Mouse (Mus musculus) megakaryocyte, embryonic 14.5 days (primary cell): ENCODE measurements around the gene Il17rd. TPM values are rescaled to one million over a fixed set of nuclear protein-coding genes. Genes with fewer than 3 reads are reported as not detected.
A peak's percentile ranks its signal among the peaks of the same experiment; 100 is the strongest.

Experiments
- H3K27me3 ChIP-seq: replicated peaks from 2 replicates; pipeline ENCODE3; 2012; ENCODE audit warnings: inconsistent platforms
- H3K36me3 ChIP-seq: replicated peaks from 2 replicates; pipeline ENCODE3; 2012; ENCODE audit warnings: low read length, inconsistent platforms, mixed read lengths
- H3K4me1 ChIP-seq: 2 replicates; pipeline ENCODE4 v1.6.1; 2012; ENCODE audit warnings: inconsistent platforms
- H3K4me3 ChIP-seq: replicated peaks from 2 replicates; pipeline ENCODE3; 2012; ENCODE audit warnings: moderate library complexity, mild to moderate bottlenecking, inconsistent platforms
- H3K9me3 ChIP-seq: 2 replicates; pipeline ENCODE4 v1.6.1; 2012; ENCODE audit warnings: inconsistent platforms
- FLI1 ChIP-seq: IDR thresholded peaks from 2 replicates; pipeline ENCODE4 v1.6.1; 2012; ENCODE audit warnings: low read length, inconsistent platforms, mixed read lengths
- GATA1 ChIP-seq: IDR thresholded peaks from 3 replicates; pipeline ENCODE4 v1.6.1; 2012; ENCODE audit warnings: mixed read lengths, low read length, inconsistent platforms, borderline replicate concordance
- polyA plus RNA-seq: library from polyadenylated mRNA; stranded (reverse); fragments of >175 nt; gene quantifications from 2 replicates; pipeline ENCODE4 v1.2.3, GENCODE M21; 2012; ENCODE audit warnings: low replicate concordance; ENCODE audit not compliant: insufficient read depth

Il17rd gene
- polyA plus RNA-seq, 1 experiment: not detected

DNA sequence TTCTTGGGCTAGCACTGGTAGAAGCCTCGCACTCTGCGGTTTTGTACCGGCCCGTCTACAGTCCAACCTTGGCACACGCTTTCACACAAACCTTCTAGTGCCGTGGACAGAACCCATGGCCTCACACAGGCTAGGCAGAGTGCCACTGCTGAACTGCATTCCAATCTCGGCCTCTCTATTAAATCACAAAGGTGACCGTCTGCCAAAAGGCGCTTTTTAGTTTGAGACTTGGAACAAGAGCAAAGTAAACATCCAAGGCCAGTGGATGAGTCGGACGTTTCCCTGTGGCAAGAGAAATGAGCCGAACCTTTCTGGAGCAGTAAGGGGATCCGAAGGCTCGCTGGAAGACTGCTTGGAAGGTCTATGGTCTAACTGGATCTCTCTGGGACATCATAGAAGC lies 18.9 kb upstream of the Il17rd start:
- Histone ChIP-seq H3K27me3 (peaks cover 5% of the 10 kb centered on the region), H3K9me3 (0 out of 2 replicates have a peak, but pooled peaks cover 2% of the 10 kb centered on the region), H3K36me3 (no peaks in the 10 kb centered on the region), H3K4me1 (peaks cover 10% of the 10 kb centered on the region), H3K4me3 (no peak overlapping the region)
- TF ChIP-seq FLI1: no peak
- TF ChIP-seq GATA1: no peak

DNA sequence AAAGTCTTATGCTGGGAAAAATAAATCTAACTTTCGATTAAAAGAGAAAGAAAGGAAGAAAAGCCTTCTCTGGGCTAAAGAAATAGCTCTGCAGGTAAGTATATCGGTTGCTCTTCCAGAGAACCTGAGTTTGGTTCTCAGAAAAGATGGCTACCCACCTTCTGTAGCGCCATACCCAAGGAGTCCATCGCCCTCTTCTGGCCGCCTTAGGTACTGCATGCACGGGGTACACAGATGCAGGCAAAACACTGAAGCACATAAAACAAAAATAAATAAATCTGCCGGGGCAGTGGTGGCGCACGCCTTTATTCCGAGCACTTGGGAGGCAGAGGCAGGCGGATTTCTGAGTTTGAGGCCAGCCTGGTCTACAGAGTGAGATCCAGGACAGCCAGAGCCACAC lies 15.9 kb upstream of the Il17rd start:
- H3K4me3 ChIP-seq: no peak overlapping the region
- H3K36me3 ChIP-seq: no peaks in the 10 kb centered on the region
- no peak for TF ChIP-seq FLI1
- no peak for TF ChIP-seq GATA1
- peaks cover 13% of the 10 kb centered on the region for H3K27me3 ChIP-seq
- H3K4me1 ChIP-seq: peaks cover 20% of the 10 kb centered on the region
- 0 out of 2 replicates have a peak, but pooled peaks cover 2% of the 10 kb centered on the region for H3K9me3 ChIP-seq

GRCm38 (mm10) chr14:27024664-27025063 lies 14.1 kb upstream of the Il17rd start:
- Histone ChIP-seq H3K27me3 (peaks cover 17% of the 10 kb centered on the region), H3K9me3 (0 out of 2 replicates have a peak, but pooled peaks cover 2% of the 10 kb centered on the region), H3K4me3 (no peak overlapping the region), H3K36me3 (no peaks in the 10 kb centered on the region), H3K4me1 (peaks cover 26% of the 10 kb centered on the region)
- no peak; the same call in 2 of the 3 replicates for TF ChIP-seq GATA1
- TF ChIP-seq FLI1: no peak

DNA sequence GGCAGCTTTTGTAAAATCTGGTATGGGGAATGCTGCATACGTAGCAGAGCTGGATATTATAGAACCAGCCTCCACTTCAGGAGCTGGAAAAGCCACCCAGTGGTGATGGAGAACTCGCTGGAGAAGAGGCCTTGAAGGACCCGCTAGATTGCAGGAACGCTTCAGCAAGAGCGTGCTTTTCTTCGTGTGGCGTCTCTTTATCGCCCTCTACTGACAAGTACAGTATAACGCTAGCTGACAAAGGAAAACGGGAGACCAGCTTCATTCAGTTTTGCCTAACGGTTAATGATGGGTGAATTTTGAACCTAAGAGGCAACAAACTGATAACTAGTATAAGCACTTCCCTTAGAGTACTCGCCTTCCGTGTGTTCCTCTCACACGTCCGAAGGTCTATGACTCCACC lies 9.0 kb upstream of the Il17rd start:
- Histone ChIP-seq H3K27me3 (peaks cover 24% of the 10 kb centered on the region), H3K9me3 (no peaks in the 10 kb centered on the region), H3K36me3 (no peaks in the 10 kb centered on the region), H3K4me3 (no peak overlapping the region), H3K4me1 (peaks cover 21% of the 10 kb centered on the region)
- TF ChIP-seq GATA1 (no peak), FLI1 (no peak)

DNA sequence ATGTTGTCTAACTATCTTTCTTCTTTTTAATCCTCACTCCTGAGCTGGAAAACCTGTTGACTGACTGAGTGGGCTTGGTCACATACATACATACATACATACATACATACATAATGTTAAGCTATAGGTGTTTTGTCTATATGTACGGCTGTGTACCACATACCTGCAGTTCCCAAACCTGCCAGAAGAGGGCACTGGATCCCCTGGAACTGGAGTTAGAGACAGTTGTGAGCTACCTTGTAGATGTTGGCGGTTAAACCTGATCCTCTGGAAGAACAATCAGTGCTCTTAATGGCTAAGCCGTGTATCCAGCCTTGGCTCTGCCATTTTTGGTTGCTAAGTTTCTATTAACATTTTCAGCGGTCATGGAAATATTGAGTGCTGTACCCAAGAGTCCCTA lies 7.6 kb upstream of the Il17rd start:
- Histone ChIP-seq H3K9me3 (peaks cover 8% of the 10 kb centered on the region; the same call in 1 of the 2 replicates), H3K4me3 (no peak overlapping the region)
- TF ChIP-seq GATA1 (no peak), FLI1 (no peak)

GRCm38 (mm10) chr14:27037513-27037912 lies 1.2 kb upstream of the Il17rd start:
- TF ChIP-seq FLI1 (no peak), GATA1 (no peak)
- Histone ChIP-seq H3K4me1 (peaks cover 20% of the 10 kb centered on the region), H3K27me3 (peaks cover 67% of the 10 kb centered on the region), H3K9me3 (peaks cover 8% of the 10 kb centered on the region; the same call in 1 of the 2 replicates), H3K36me3 (no peaks in the 10 kb centered on the region), H3K4me3 (no peak overlapping the region)

More for the DNA sequence above, 7.6 kb upstream of the Il17rd start:
- H3K27me3 ChIP-seq: peaks cover 33% of the 10 kb centered on the region
- peaks cover 18% of the 10 kb centered on the region for H3K4me1 ChIP-seq
- H3K36me3 ChIP-seq: no peaks in the 10 kb centered on the region

DNA sequence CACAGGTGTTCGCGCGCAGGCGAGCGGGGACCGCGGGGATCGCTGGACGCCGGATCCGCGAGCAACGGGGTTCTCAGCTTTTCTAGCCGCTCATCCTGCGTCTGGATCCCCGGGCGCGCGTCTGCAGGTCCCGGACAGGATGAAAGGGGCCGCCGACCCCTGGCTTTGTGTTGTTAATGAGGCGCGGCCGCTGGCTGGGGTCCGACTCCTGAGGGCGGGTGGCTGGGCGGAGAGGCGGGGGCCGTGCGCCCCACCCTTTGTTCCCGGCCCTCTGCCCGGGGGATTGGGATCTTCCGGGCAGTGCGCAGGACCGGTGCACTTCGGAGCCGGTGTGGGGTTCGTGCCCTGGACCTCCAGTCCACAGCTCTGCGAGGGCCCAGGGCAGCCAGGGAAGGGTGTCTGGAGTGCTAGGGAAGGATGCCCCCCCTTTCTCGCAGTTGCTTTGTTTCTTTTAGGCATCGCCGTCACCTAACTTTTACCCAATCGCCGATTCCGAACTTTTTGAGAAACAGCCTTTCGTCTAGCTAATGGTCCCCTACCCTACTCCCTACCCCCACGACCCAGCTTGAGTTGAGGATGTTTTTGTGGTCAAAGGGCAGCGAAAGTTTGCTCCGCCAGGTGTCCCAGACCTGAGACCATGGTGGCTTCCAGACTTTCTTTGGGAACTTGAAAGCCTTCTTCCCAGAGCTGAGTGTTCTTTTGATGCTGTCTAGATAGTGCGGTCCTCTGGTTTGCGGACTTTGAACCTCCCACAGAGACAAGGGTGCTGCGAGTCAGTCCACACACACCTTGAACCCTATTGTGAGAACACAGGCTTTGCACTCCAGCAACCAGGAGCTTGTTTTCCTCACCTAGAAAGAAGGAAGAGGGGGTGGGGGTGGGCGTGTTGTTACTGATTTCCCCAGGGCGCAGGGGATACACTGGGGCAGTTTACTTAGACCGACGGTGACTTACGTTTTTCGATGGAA lies 824 bp downstream of the Il17rd start:
- no peak for TF ChIP-seq FLI1
- Histone ChIP-seq H3K9me3 (peaks cover 8% of the 10 kb centered on the region; the same call in 1 of the 2 replicates), H3K4me3 (peak overlapping the region; percentile 94), H3K4me1 (peaks cover 38% of the 10 kb centered on the region), H3K36me3 (no peaks in the 10 kb centered on the region), H3K27me3 (peaks cover 77% of the 10 kb centered on the region)

DNA sequence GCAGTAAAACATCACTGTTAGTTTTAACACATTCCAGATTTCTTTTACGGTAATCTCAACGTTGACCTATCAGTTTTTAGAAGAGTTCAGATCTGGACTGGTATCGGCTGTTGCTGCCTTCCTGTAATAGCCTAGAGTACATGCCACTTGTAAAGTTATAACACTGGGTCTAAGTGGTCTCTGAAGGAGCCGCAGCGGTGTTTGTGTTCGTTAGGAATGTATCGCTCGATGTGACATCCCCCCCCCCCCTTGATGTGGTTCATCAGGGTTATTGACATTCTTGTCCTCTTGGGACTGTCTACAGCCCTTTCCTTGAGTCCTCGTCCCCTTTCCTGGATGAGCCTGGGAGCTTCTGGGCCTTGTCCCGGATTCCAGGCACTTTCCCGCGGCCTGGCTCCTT lies 1.7 kb downstream of the Il17rd start:
- Histone ChIP-seq H3K4me1 (peaks cover 47% of the 10 kb centered on the region), H3K4me3 (no peak overlapping the region), H3K9me3 (peaks cover 6% of the 10 kb centered on the region; the same call in 1 of the 2 replicates), H3K36me3 (no peaks in the 10 kb centered on the region), H3K27me3 (peaks cover 72% of the 10 kb centered on the region)
- TF ChIP-seq GATA1: no peak
- no peak for TF ChIP-seq FLI1

DNA sequence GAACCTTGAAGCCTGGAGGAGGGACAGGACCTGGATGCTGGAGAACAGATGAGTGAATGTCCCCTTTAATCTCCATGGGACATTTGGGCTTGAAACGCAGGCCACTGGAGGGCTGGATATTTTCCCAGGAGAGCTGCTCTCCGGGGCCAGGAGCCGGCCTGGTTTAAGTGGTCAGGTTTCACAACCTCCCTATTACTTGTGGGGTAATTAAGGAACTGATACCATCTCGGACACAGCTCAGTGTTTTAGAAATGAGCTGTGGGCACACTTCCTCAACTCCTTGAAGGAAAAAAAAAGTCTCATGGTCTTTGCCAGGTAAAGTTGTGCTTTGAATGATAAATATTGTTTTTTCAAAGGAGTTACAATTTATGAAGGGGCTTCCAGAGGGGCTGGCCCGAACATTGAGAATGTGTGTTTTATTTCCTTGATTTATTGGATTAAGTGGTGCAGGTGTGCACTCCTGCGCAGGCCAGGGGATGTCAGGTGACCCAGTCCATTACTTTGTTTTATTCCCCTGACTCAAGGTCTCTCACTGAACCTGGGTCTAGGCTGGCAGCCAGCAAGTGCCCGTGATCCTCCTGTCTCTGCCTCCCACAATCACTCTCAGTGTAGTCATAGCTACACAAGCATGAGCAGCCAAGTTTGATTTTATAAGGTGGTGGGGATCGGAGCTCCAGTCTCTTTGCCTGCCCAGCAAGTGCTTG lies 3.7 kb downstream of the Il17rd start:
- H3K4me1 ChIP-seq: peaks cover 50% of the 10 kb centered on the region
- no peaks in the 10 kb centered on the region for H3K36me3 ChIP-seq
- TF ChIP-seq FLI1: no peak
- TF ChIP-seq GATA1: no peak
- peaks cover 66% of the 10 kb centered on the region for H3K27me3 ChIP-seq
- H3K4me3 ChIP-seq: no peak overlapping the region
- no peaks in the 10 kb centered on the region for H3K9me3 ChIP-seq
